Mouse (Mus musculus) G1E (cell line): ENCODE results near the gene 1700042G07Rik. TPM values are rescaled to one million over a fixed set of nuclear protein-coding genes. Genes with fewer than 3 reads are reported as not detected.

Experiments used
- ATAC-seq: 2 replicates; pipeline ENCODE4 v1.8.0; 2016; ENCODE audit warnings: mild to moderate bottlenecking; ENCODE audit not compliant: insufficient number of reproducible peaks, poor library complexity, low FRiP score, severe bottlenecking; ENCODE audit errors: extremely low read depth
- DNase-seq: peaks from one replicate; pipeline ENCODE4 v3.0.0; 2012; ENCODE audit warnings: low spot score
- H3K27me3 ChIP-seq: 2 replicates; pipeline ENCODE4 v1.6.1; 2012; ENCODE audit warnings: mild to moderate bottlenecking, low read length, inconsistent platforms; ENCODE audit not compliant: insufficient read depth
- H3K36me3 ChIP-seq: replicated peaks from 2 replicates; pipeline ENCODE3; 2012; ENCODE audit warnings: mild to moderate bottlenecking, inconsistent platforms
- H3K4me1 ChIP-seq: 2 replicates; pipeline ENCODE4 v1.6.1; 2012; ENCODE audit warnings: low read depth, low read length, inconsistent platforms, mixed read lengths; ENCODE audit not compliant: insufficient read depth
- H3K4me3 ChIP-seq: 2 replicates; pipeline ENCODE4 v1.5.1; 2012; ENCODE audit warnings: low read depth, mild to moderate bottlenecking, inconsistent platforms, low read length, moderate library complexity, mixed read lengths
- H3K9me3 ChIP-seq: replicated peaks from 2 replicates; pipeline ENCODE4 v1.6.1; 2012; ENCODE audit warnings: inconsistent platforms
- CTCF ChIP-seq: IDR thresholded peaks from 2 replicates; pipeline ENCODE4 v1.5.1; 2012; ENCODE audit warnings: low read depth, low read length, inconsistent platforms, mixed read lengths
- GATA1 ChIP-seq: IDR thresholded peaks from 2 replicates; pipeline ENCODE4 v1.6.1; 2012; ENCODE audit warnings: borderline replicate concordance, low read length, inconsistent platforms, mixed read lengths
- GATA2 ChIP-seq: IDR thresholded peaks from 2 replicates; pipeline ENCODE4 v1.6.1; 2012; ENCODE audit warnings: low read depth, low read length, inconsistent platforms, borderline replicate concordance
- POLR2AphosphoS5 ChIP-seq: IDR thresholded peaks from 2 replicates; pipeline ENCODE4 v1.6.1; 2012; ENCODE audit warnings: low read depth, low read length, inconsistent platforms; ENCODE audit not compliant: insufficient replicate concordance
- TAL1 ChIP-seq: conservative IDR thresholded peaks from 2 replicates; pipeline ENCODE4 v1.6.1; 2012; ENCODE audit warnings: low read depth, low read length, inconsistent platforms, mixed read lengths
- polyA plus RNA-seq: library from polyadenylated mRNA; stranded (reverse); fragments of >175 nt; gene quantifications from 2 replicates; pipeline ENCODE4 v1.2.3, GENCODE M21; 2012
- total RNA-seq, 2 experiments: library from RNA; stranded (forward) in 1 of 2; stranded (reverse) in 1 of 2; fragments of 200-1000 nt in 1 of 2; fragments of >200 nt in 1 of 2; fragmentation: Nextera tagmentation in 1 of 2; gene quantifications; 2 replicates each; pipeline ENCODE4 v1.2.3; 2014 to 2017

1700042G07Rik gene
- total and polyA plus RNA-seq, 3 experiments: not detected

GRCm38 (mm10) chr4:116168617-116169352, 4.4 kb upstream of the 1700042G07Rik start:
- H3K36me3 ChIP-seq: no peaks in the 10 kb centered on the region
- no peaks in the 10 kb centered on the region for H3K9me3 ChIP-seq
- peaks cover 37% of the 10 kb centered on the region for H3K4me1 ChIP-seq
- TF ChIP-seq POLR2AphosphoS5 (no peak), CTCF (peak; percentile 24; the same call in 1 of the 2 replicates), GATA1 (no peak), TAL1 (no peak), GATA2 (no peak)
- DNase-seq (peak; percentile 59), ATAC-seq (0 out of 2 replicates have a peak, but pooled peaks have one; percentile 34)
- H3K27me3 ChIP-seq: peaks cover 9% of the 10 kb centered on the region
- no peak overlapping the region for H3K4me3 ChIP-seq

GRCm38 (mm10) chr4:116169353-116169672, 3.9 kb upstream of the 1700042G07Rik start:
- Histone ChIP-seq H3K4me1 (peaks cover 40% of the 10 kb centered on the region), H3K27me3 (peaks cover 4% of the 10 kb centered on the region), H3K4me3 (no peak overlapping the region), H3K36me3 (no peaks in the 10 kb centered on the region), H3K9me3 (no peaks in the 10 kb centered on the region)
- TF ChIP-seq GATA1 (no peak), CTCF (no peak), TAL1 (no peak), POLR2AphosphoS5 (no peak), GATA2 (no peak)
- ATAC-seq: no peak
- no peak for DNase-seq

GRCm38 (mm10) chr4:116173752-116174151, 580 bp downstream of the 1700042G07Rik start:
- no peak for TF ChIP-seq GATA2
- no peak for TF ChIP-seq TAL1
- TF ChIP-seq CTCF: no peak
- TF ChIP-seq POLR2AphosphoS5: no peak
- no peak for TF ChIP-seq GATA1
- no peak for DNase-seq
- H3K4me1 ChIP-seq: peaks cover 55% of the 10 kb centered on the region
- H3K9me3 ChIP-seq: no peaks in the 10 kb centered on the region
- H3K36me3 ChIP-seq: no peaks in the 10 kb centered on the region
- H3K27me3 ChIP-seq: peaks cover 13% of the 10 kb centered on the region
- H3K4me3 ChIP-seq: no peak overlapping the region
- no peak for ATAC-seq

- Histone ChIP-seq H3K9me3 (no peaks in the 10 kb centered on the region), H3K27me3 (peaks cover 15% of the 10 kb centered on the region), H3K4me1 (peaks cover 53% of the 10 kb centered on the region)
Measured at GRCm38 (mm10) chr4:116174466-116175116, 1.4 kb downstream of the 1700042G07Rik start.

GRCm38 (mm10) chr4:116175136-116175535, 2.0 kb downstream of the 1700042G07Rik start:
- H3K4me3 ChIP-seq: no peak overlapping the region
- DNase-seq (no peak), ATAC-seq (no peak)
- H3K9me3 ChIP-seq: no peaks in the 10 kb centered on the region
- no peak for TF ChIP-seq CTCF
- TF ChIP-seq GATA2: no peak
- no peak for TF ChIP-seq POLR2AphosphoS5
- no peak for TF ChIP-seq GATA1
- TF ChIP-seq TAL1: no peak
- no peaks in the 10 kb centered on the region for H3K36me3 ChIP-seq
- peaks cover 55% of the 10 kb centered on the region for H3K4me1 ChIP-seq
- H3K27me3 ChIP-seq: peaks cover 19% of the 10 kb centered on the region

More at GRCm38 (mm10) chr4:116174466-116175116, 1.4 kb downstream of the 1700042G07Rik start:
- TF ChIP-seq GATA2: no peak
- TF ChIP-seq TAL1: no peak
- TF ChIP-seq CTCF: no peak
- no peak for TF ChIP-seq GATA1
- TF ChIP-seq POLR2AphosphoS5: no peak
- Histone ChIP-seq H3K4me3 (no peak overlapping the region), H3K36me3 (no peaks in the 10 kb centered on the region)
- ATAC-seq (no peak), DNase-seq (no peak)
